Mouse (Mus musculus): ENCODE measurements at regions not wholly inside any gene's neighbourhood (a gene's known extent, or its start where the extent isn't known, plus 50 kb on each side); places are given as distances from the start of the nearest gene placed in this dataset.

DNA sequence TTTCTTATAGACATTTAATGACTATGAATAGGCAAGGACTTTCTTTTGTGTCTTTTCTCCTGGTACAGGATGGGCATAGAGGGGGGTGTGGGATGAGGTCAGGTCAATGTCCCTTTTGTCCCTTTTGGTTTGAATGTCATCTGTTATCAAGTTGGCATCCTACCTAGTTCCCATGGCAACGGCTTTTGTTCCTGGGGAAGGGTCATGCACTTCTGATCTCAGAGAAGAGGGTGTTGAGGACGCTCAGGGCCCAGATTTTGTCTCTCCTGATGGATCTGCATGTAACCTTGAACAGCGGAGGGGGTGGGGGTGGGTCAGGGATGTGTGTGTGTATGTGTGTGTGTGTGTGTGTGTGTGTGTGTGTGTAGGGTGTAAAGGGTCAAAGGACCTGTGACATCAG is 167.8 kb downstream of the Vrk1 start:
- no peak for TF ChIP-seq POLR2A (IDR thresholded peaks at IDR 0.05; ENCODE audit: borderline replicate concordance, insufficient read depth, low read length)
- TF ChIP-seq CTCF (IDR thresholded peaks at IDR 0.05; ENCODE audit: borderline replicate concordance, insufficient read depth, low read depth, low read length): no peak

All from cerebellum, adult 2 months (tissue).